Mouse (Mus musculus) CH12.LX (cell line): ENCODE data around the gene Ric8b. TPM values are rescaled to one million over a fixed set of nuclear protein-coding genes. Genes with fewer than 3 reads are reported as not detected.

ENCODE experiments used
- DNase-seq: peaks from one replicate; pipeline ENCODE4 v3.0.0-alpha.2; 2013; ENCODE audit errors: extremely low read depth
- H3K27ac ChIP-seq: 2 replicates; pipeline ENCODE4 v1.5.1; 2012; ENCODE audit warnings: low read depth, mild to moderate bottlenecking, control low read depth, moderate library complexity; ENCODE audit not compliant: insufficient read depth
- H3K27me3 ChIP-seq: replicated peaks from 2 replicates; pipeline ENCODE3; 2012; ENCODE audit warnings: inconsistent platforms
- H3K36me3 ChIP-seq, 2 experiments: replicated peaks in 1 of 2; 2 replicates each; pipeline versions ENCODE3 to v1.6.1; 2012; ENCODE audit warnings: inconsistent platforms in 1 of 2, low read length in 1 of 2, mild to moderate bottlenecking in 1 of 2, mixed read lengths in 1 of 2, moderate library complexity in 1 of 2; ENCODE audit not compliant: control insufficient read depth in 1 of 2, insufficient read depth in 1 of 2
- H3K4me1 ChIP-seq, 2 experiments: 2 replicates each; pipeline ENCODE4 v1.6.1; 2012; ENCODE audit warnings: inconsistent platforms in 1 of 2, moderate library complexity in 1 of 2; ENCODE audit not compliant: insufficient read depth in 2 of 2, control insufficient read depth in 1 of 2
- H3K4me2 ChIP-seq: 2 replicates; pipeline ENCODE4 v1.6.1; 2012; ENCODE audit warnings: low read depth, mild to moderate bottlenecking, control low read depth; ENCODE audit not compliant: poor library complexity, insufficient read depth, severe bottlenecking
- H3K4me3 ChIP-seq, 3 experiments: fragments of 150-350 bp in 1 of 3; sonication (generic) in 1 of 3; replicated peaks in 1 of 3; 2 replicates each; pipeline versions ENCODE3 to v1.5.1; 2011 to 2012; ENCODE audit warnings: low read depth in 2 of 3, low read length in 2 of 3, mild to moderate bottlenecking in 2 of 3, moderate library complexity in 2 of 3, control low read depth in 1 of 3, improper control_type of control experiment in 1 of 3, inconsistent platforms in 1 of 3, mixed read lengths in 1 of 3; ENCODE audit not compliant: poor library complexity in 1 of 3
- H3K79me2 ChIP-seq: replicated peaks from 2 replicates; pipeline ENCODE4 v1.6.1; 2012; ENCODE audit warnings: mild to moderate bottlenecking, moderate library complexity; ENCODE audit not compliant: control insufficient read depth, poor library complexity, insufficient read depth, severe bottlenecking; ENCODE audit errors: extremely low read depth
- H3K9ac ChIP-seq: 2 replicates; pipeline ENCODE4 v1.6.1; 2012; ENCODE audit warnings: low read depth, mild to moderate bottlenecking, control low read depth, moderate library complexity; ENCODE audit not compliant: insufficient read depth
- H3K9me3 ChIP-seq: replicated peaks from 2 replicates; pipeline ENCODE3; 2012; ENCODE audit warnings: low read length, inconsistent platforms, mixed read lengths
- BHLHE40 ChIP-seq: IDR thresholded peaks from 2 replicates; pipeline ENCODE4 v1.6.1; 2011; ENCODE audit warnings: mild to moderate bottlenecking, low read depth, low read length, improper control_type of control experiment
- CTCF ChIP-seq, 2 experiments: IDR thresholded peaks in 1 of 2; conservative IDR thresholded peaks in 1 of 2; 2 replicates each; pipeline ENCODE4 v1.5.1; 2011 to 2012; ENCODE audit warnings: low read depth in 2 of 2, low read length in 2 of 2, improper control_type of control experiment in 1 of 2, inconsistent platforms in 1 of 2, mild to moderate bottlenecking in 1 of 2, moderate library complexity in 1 of 2
- E2F4 ChIP-seq: IDR thresholded peaks from 2 replicates; pipeline ENCODE4 v1.6.1; 2011; ENCODE audit warnings: low read depth, low read length, improper control_type of control experiment; ENCODE audit not compliant: insufficient replicate concordance
- EP300 ChIP-seq: IDR thresholded peaks from 2 replicates; pipeline ENCODE4 v1.6.1; 2011; ENCODE audit warnings: low read length, improper control_type of control experiment
- ETS1 ChIP-seq: conservative IDR thresholded peaks from 2 replicates; pipeline ENCODE4 v1.6.1; 2012; ENCODE audit warnings: low read depth, mild to moderate bottlenecking, inconsistent platforms, low read length, improper control_type of control experiment, moderate library complexity
- HCFC1 ChIP-seq: IDR thresholded peaks from 2 replicates; pipeline ENCODE4 v1.6.1; 2012; ENCODE audit warnings: low read depth, mild to moderate bottlenecking, inconsistent platforms, low read length, improper control_type of control experiment
- IRF4 ChIP-seq: IDR thresholded peaks from 2 replicates; pipeline ENCODE4 v1.6.1; 2014; ENCODE audit warnings: low read depth, mild to moderate bottlenecking, inconsistent platforms, low read length, improper control_type of control experiment
- JUND ChIP-seq: conservative IDR thresholded peaks from 2 replicates; pipeline ENCODE4 v1.6.1; 2011; ENCODE audit warnings: low read depth, low read length, improper control_type of control experiment
- MEF2A ChIP-seq: IDR thresholded peaks from 2 replicates; pipeline ENCODE4 v1.6.1; 2014; ENCODE audit warnings: low read depth, mild to moderate bottlenecking, inconsistent platforms, low read length, improper control_type of control experiment, borderline replicate concordance
- MXI1 ChIP-seq: IDR thresholded peaks from 2 replicates; pipeline ENCODE4 v1.6.1; 2011; ENCODE audit warnings: mild to moderate bottlenecking, low read depth, low read length, improper control_type of control experiment
- MYC ChIP-seq: IDR thresholded peaks from 2 replicates; pipeline ENCODE4 v1.6.1; 2011; ENCODE audit warnings: low read depth, mild to moderate bottlenecking, improper control_type of control experiment, low read length
- NELFE ChIP-seq: IDR thresholded peaks from 2 replicates; pipeline ENCODE4 v1.6.1; 2011; ENCODE audit warnings: low read depth, low read length, improper control_type of control experiment
- POLR2AphosphoS2 ChIP-seq: IDR thresholded peaks from 2 replicates; pipeline ENCODE4 v1.6.1; 2011; ENCODE audit warnings: low read depth, low read length, improper control_type of control experiment
- RCOR1 ChIP-seq: conservative IDR thresholded peaks from 2 replicates; pipeline ENCODE4 v1.6.1; 2012; ENCODE audit warnings: low read depth, mild to moderate bottlenecking, inconsistent platforms, low read length, improper control_type of control experiment
- SIN3A ChIP-seq: IDR thresholded peaks from 2 replicates; pipeline ENCODE4 v1.6.1; 2012; ENCODE audit warnings: low read length, improper control_type of control experiment, inconsistent platforms
- TBP ChIP-seq: conservative IDR thresholded peaks from 2 replicates; pipeline ENCODE4 v1.6.1; 2011; ENCODE audit warnings: low read depth, low read length, improper control_type of control experiment
- TCF12 ChIP-seq: IDR thresholded peaks from 2 replicates; pipeline ENCODE4 v1.6.1; 2014; ENCODE audit warnings: low read depth, mild to moderate bottlenecking, inconsistent platforms, low read length, improper control_type of control experiment
- ZC3H11A ChIP-seq: IDR thresholded peaks from 2 replicates; pipeline ENCODE4 v1.6.1; 2012; ENCODE audit warnings: low read depth, mild to moderate bottlenecking, inconsistent platforms, low read length, improper control_type of control experiment
- ZKSCAN1 ChIP-seq: IDR thresholded peaks from 2 replicates; pipeline ENCODE4 v1.6.1; 2012; ENCODE audit warnings: low read depth, inconsistent platforms, low read length, improper control_type of control experiment, borderline replicate concordance
- ZMIZ1 ChIP-seq: IDR thresholded peaks from 2 replicates; pipeline ENCODE4 v1.6.1; 2012; ENCODE audit warnings: low read depth, mild to moderate bottlenecking, inconsistent platforms, low read length, improper control_type of control experiment
- dilution Hi-C: fragments of 300-500 bp; cut with MboI; formaldehyde crosslinking; loops from 2 replicates; pipeline ENCODE4 v1.14.3; 2020; ENCODE audit warnings: low sequenced_read_pairs; ENCODE audit not compliant: extremely low pct_unique_long_range_greater_than_20kb, extremely low pct_ligation_motif_present
- in situ Hi-C: fragments of 300-500 bp; cut with MboI; formaldehyde crosslinking; loops from 3 replicates; pipeline ENCODE4 v1.14.3; 2019; ENCODE audit warnings: low sequenced_read_pairs, low pct_ligation_motif_present, low pct_unique_long_range_greater_than_20kb, mixed read lengths
- polyA plus RNA-seq: library from polyadenylated mRNA; unstranded; fragments of >175 nt; gene quantifications from 2 replicates; pipeline ENCODE4 v1.2.1, GENCODE M21; 2012; ENCODE audit warnings: low read depth; ENCODE audit not compliant: insufficient read length
- total RNA-seq, 2 experiments: library from RNA; depleted of rRNA; stranded (reverse); fragments of 300-350 nt in 1 of 2; fragments of >200 nt in 1 of 2; gene quantifications; 2 replicates each; pipeline ENCODE4 v1.2.3; 2012 to 2014

The Ric8b gene
- total and polyA plus RNA-seq, 3 experiments = 4.8 to 9.4 (median 6.3) TPM

DNA sequence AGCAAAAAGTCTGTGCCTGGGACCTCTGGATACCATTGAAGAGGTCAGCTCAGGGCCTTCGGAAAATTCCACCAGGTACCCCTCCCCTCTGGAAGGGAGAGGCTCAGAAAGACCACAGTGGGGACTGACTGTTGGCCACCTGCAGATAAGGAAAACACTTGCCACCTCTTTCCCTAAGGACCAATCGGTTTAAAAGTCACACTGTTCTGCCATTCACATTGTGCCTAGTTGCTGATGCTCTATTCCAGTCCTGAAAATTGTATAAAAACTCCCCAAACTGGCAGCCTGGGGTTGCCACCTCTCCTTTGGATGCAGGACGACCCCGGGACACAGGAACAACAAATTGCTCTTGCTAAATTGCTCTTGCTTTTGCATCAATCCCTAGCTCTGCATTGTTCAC, 135.0 kb downstream of the Ric8b start:
- Histone ChIP-seq H3K36me3 (no peaks in the 10 kb centered on the region), H3K4me3 (no peak overlapping the region), H3K79me2 (no peaks in the 10 kb centered on the region), H3K9ac (no peak overlapping the region), H3K27ac (no peak overlapping the region), H3K4me1 (no peaks in the 10 kb centered on the region), H3K4me2 (no peak overlapping the region), H3K27me3 (no peaks in the 10 kb centered on the region), H3K9me3 (peaks cover 6% of the 10 kb centered on the region)
- TF ChIP-seq MXI1 (no peak), IRF4 (no peak), TBP (no peak), NELFE (no peak), MEF2A (no peak), HCFC1 (no peak), ETS1 (no peak), EP300 (no peak), ZMIZ1 (no peak), ZC3H11A (no peak), BHLHE40 (no peak), POLR2AphosphoS2 (no peak), TCF12 (no peak), CTCF (conservative IDR thresholded peaks at IDR 0.05 in 1 of 2, IDR thresholded peaks at IDR 0.05 in 1 of 2; ENCODE audit: low read depth in 2 of 2, low read length in 2 of 2) (no peak), MYC (no peak), RCOR1 (no peak), ZKSCAN1 (no peak), E2F4 (no peak), SIN3A (no peak)
- in situ Hi-C loops (no loop called here), dilution Hi-C loops (no loop called here)
- no peak for DNase-seq

DNA sequence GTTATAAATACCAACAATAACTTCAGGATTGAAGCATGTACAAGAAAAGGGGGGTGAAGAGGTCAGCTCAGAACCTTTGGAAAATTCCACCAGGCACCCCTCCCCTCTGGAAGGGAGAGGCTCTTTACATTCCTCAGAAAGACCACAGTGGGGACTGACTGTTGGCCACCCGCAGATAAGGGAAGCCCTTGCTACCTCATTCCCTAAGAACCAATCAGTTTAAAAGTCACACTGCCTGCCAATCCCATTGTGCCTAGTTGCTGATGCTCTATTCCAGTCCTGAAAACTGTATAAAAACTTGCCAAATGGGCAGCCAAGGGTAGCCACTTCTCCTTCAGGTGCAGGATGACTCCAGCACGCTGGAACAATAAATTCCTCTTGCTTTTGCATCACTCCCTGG, 137.5 kb downstream of the Ric8b start:
- H3K9me3 ChIP-seq = no peaks in the 10 kb centered on the region
- TF ChIP-seq NELFE = no peak
- TF ChIP-seq ETS1 = no peak
- TF ChIP-seq HCFC1 = no peak
- no peak for TF ChIP-seq JUND
- TF ChIP-seq, all 38 proteins: peak for 0
- H3K79me2 ChIP-seq = no peaks in the 10 kb centered on the region
- no peaks in the 10 kb centered on the region for H3K36me3 ChIP-seq
- H3K27ac ChIP-seq = no peak overlapping the region
- dilution Hi-C loops = no loop called here
- no peak overlapping the region for H3K4me2 ChIP-seq
- H3K4me3 ChIP-seq = no peak overlapping the region
- in situ Hi-C loops = no loop called here
- no peak for DNase-seq
- no peaks in the 10 kb centered on the region for H3K4me1 ChIP-seq
- H3K9ac ChIP-seq = no peak overlapping the region
- no peaks in the 10 kb centered on the region for H3K27me3 ChIP-seq

Other genes starting within 250 kb of the Ric8b start
- 0.04 TPM in 1 of 2 replicates, not detected in the other for gene Rfx4, start 161.6 kb upstream of the Ric8b start, total RNA-seq (2012; rRNA removed)
- gene Rfx4, start 161.6 kb upstream of the Ric8b start, total RNA-seq (2014; rRNA removed) = not detected in 2 replicates
- gene Rfx4, start 161.6 kb upstream of the Ric8b start, polyA plus RNA-seq = 0.07 TPM in 1 of 2 replicates, not detected in the other
- 0.89 and 0.97 TPM in 2 replicates for gene Fhl4, start 184.9 kb downstream of the Ric8b start, total RNA-seq (2012; rRNA removed)
- gene Fhl4, start 184.9 kb downstream of the Ric8b start, total RNA-seq (2014; rRNA removed) = 1.6 and 1.8 TPM in 2 replicates
- 0.85 and 0.87 TPM in 2 replicates for gene Fhl4, start 184.9 kb downstream of the Ric8b start, polyA plus RNA-seq
- 19.8 and 21.2 TPM in 2 replicates for gene Tmem263, start 185.0 kb downstream of the Ric8b start, total RNA-seq (2012; rRNA removed)
- 27.9 and 30.6 TPM in 2 replicates for gene Tmem263, start 185.0 kb downstream of the Ric8b start, total RNA-seq (2014; rRNA removed)
- 12.0 and 13.3 TPM in 2 replicates for gene Tmem263, start 185.0 kb downstream of the Ric8b start, polyA plus RNA-seq
- gene Mterf2, start 210.4 kb downstream of the Ric8b start, total RNA-seq (2012; rRNA removed) = 9.7 and 11.2 TPM in 2 replicates
- gene Mterf2, start 210.4 kb downstream of the Ric8b start, total RNA-seq (2014; rRNA removed) = 32.0 and 34.0 TPM in 2 replicates
- 10.7 and 18.4 TPM in 2 replicates for gene Mterf2, start 210.4 kb downstream of the Ric8b start, polyA plus RNA-seq